15 mouse cellular contexts compared by ENCODE assay signal in genomic region chr9:115840791-115841190, GRCm38 (mm10).
"Had no signal": no experiment of that assay in that cellular context is flagged by ENCODE, and none has a peak within 500 bp of the region (broad histone marks: within the 10 kb centered on the region; RNA-seq: fewer than 3 reads in every experiment).

No protein-coding gene starts in this region.

- H3K27me3 ChIP-seq: neural tube, embryonic 13.5 days; stomach, embryonic 15.5 days had no signal

- H3K27ac ChIP-seq: neural tube, embryonic 13.5 days; stomach, embryonic 15.5 days; stomach, postnatal 0 days had no signal

- DNase-seq: retina, postnatal 1 day; right cerebral cortex, adult 18-20 months; right cerebral cortex, postnatal 14 days; right cerebral cortex, postnatal 25 days; right cerebral cortex, postnatal 4 days; spleen, adult 18-20 months; thymus, adult 18-20 months; thymus, adult 2 months; thymus, postnatal 14 days; thymus, postnatal 25 days; thymus, postnatal 36 days; thymus, postnatal 4 days had no signal

- H3K9ac ChIP-seq: neural tube, embryonic 13.5 days; stomach, embryonic 15.5 days had no signal

- H3K36me3 ChIP-seq: neural tube, embryonic 13.5 days; stomach, embryonic 15.5 days had no signal

- H3K9me3 ChIP-seq: neural tube, embryonic 13.5 days; stomach, embryonic 15.5 days had no signal

- H3K4me3 ChIP-seq: neural tube, embryonic 13.5 days; stomach, embryonic 15.5 days had no signal

- H3K4me1 ChIP-seq: stomach, embryonic 15.5 days had no signal

- H3K4me2 ChIP-seq: neural tube, embryonic 13.5 days; stomach, embryonic 15.5 days had no signal
